Mouse (Mus musculus) right cerebral cortex, postnatal 25 days (tissue): Measurements from ENCODE around the gene Aig1.

Source experiments
- DNase-seq: peaks from one replicate; pipeline ENCODE4 v3.0.0; 2022

Aig1 gene

DNA sequence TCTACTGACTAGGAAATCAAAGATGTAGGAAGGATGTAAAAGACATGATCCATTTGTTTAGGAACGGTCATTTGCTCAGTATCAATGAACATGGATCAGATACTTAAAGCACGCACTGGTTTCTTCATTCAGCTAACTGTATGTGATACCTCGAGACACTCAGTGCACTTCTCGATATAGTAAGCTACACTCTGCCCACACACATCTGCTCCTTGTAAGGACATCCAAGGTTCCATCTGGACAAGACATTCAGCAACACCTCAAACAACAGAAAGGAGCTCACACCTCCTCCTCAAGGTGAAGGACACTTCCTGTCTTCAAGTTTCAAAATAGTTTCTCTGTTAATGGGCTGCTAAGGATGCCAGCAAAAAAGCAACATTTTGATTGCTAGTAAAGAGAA is 23.9 kb downstream of the Aig1 start:
- peak; percentile 35 for DNase-seq

DNA sequence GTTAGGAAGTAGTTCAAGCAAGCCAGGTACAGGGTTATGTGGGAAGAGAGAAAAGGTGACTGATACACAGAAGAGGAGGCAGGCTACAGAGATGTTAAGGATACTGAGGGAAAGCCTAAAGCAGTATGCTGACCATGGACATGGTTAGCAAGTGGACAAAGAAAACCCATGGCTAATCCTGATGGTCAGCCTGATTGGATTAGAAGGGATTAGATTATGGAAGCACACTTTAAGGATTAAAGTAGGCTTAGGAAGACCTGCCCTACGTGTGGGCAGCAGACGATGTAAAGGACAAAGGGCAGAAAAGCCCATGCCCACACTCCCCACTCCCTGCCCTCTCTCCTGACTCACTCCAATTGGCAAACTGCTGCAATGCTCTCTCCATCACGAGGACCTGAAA is 25.0 kb downstream of the Aig1 start:
- no peak for DNase-seq

DNA sequence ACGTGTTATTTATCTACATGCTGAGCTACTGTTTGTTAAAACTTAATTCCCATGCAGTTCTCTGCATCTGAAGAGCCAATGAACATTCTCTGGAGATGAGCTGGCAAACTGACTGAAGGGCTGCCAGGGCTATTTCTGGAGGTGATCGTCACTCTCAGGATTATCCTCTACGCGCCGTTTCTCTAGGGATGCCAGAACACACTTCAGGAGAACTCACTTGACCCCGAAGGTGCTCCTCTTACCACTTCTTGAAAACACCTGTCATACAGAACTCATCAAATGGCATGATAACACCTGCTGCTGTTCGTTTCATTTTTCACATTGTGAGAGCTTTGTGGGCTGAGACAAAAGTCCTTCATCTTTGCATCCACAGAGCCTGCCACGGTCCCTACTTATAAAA is 25.9 kb downstream of the Aig1 start:
- peak; percentile 43 for DNase-seq

DNA sequence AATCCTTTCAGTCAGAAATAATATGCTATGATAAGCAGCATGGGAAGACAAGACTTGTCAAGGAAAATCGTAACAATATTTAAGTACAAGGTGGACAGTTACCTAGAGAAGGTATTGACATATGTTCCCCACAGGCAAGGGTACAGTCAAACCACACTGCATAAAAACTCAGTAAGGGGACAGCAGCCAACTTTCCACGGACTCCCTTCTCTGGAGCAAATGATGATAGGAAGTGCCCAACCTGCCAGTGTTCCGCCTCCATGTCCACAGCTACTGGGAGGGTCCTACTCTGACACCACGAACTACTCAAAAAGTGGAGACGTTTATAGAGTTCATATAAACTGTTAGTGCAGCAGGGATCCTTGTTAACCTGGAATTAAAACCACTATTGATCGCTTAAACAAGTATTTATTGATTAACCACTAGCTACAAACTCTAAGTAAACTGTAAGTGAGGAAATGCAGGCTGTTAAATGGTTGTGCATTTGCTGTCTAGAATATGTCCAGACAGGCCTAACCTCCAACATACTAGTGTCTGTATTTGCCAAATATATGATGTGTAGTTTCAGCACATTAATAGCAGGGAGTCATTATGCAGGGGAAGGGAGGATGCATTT is 30.2 kb downstream of the Aig1 start:
- DNase-seq, result no peak

DNA sequence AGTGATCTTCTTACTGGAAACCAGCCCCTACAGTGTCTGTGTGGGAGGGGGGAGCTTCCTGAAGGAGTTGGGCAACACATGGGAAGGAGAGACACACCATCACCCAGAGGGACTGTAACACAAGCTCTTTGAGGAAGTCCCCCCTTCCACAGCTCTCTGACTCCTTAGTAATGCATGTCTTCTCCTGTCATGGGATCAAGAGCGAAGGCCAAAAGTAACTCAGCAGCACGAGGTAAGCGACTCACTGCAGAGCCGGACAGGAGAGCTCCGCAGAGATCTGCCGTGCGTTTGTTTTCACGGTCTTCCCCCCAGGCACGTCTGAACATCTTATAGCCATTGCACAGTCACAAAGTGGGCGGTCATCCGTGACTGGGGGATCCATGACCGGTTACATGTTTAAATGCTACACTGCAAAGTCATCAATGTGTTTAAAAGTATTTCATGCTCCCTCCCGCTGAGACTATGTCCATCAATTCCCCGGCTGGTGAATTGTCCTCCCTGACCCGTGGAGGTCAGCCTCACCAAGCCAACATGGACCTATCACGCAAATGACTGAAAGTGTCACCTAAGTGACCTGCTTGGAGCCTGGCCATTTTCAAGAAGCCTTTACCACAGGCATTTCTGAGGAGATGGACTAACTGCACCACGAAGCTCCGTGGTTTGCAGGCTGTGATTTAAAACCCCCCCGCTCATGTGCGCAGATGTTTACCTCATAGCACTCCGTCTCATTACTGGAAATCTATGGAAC is 30.9 kb downstream of the Aig1 start:
- DNase-seq, result no peak

DNA sequence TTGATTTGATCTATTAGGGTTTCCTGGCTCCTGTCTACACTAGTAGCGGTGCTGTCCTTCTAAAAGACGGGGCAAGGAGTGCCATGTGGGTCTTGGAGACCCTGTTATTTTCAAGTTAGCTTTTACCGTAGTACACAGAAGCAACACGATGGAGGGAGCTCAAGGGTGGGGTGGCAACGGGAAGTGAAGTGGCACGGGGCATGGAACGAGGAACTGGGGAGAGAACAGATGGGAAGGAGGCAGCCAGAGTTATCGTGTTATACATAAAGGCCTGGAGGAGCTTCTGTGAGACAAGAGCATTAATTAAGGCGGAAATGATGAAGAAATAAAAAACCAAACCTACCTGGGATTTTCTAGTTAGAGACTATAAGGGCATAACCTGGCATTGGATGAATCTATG is 31.8 kb downstream of the Aig1 start:
- DNase-seq, result no peak

DNA sequence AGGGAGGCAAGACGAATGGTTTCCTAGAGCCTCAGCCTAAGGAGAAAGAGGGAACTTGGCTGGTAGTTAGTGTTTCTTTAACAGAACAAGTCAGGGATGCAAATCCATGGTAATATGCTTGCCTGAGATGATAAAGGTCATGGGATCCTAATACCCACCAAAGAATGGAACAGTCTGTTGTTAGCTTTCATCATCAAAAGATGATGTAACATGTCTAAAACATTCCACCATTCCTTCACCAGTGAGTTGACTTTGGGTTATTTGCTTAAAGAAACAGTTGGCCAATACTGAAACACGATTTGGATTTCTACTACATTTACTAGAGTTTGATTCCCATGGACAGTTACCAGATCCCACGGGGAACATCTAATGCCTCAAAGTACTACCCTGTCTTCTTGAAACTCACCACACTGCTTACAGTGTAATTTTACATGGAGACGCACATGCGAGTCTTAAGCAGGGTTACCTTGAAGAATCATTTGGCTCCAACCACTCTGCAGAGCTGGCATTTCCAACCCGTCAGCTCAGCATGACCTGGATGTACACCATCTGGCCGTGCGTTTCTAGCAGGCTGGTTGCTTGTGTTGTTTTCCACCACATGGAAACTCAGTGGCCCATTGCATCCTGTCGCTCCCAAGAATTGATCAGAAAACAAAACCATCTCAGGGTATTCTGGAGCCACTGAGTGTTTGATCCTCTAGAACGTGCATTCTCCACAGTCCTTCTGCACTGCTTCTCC is 32.9 kb downstream of the Aig1 start:
- no peak for DNase-seq

DNA sequence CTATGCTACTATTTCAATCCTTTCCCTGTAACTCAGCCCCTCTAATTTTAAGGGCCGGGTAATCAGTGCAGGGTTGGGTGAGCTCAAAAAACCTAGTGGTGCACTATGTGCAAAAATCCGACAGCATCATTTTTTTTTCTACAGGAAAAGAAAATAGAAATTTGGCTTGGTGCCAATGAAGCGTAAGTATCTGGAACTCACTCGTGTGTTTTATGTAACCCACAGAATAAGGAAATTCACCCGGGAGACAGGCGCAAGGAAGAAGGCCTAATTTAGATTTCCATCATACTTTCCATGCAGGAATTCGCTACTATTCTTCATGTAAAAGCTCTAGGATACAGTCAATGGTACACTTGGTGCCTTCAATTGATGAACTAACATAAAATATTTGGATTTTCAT is 34.7 kb downstream of the Aig1 start:
- DNase-seq, result no peak

DNA sequence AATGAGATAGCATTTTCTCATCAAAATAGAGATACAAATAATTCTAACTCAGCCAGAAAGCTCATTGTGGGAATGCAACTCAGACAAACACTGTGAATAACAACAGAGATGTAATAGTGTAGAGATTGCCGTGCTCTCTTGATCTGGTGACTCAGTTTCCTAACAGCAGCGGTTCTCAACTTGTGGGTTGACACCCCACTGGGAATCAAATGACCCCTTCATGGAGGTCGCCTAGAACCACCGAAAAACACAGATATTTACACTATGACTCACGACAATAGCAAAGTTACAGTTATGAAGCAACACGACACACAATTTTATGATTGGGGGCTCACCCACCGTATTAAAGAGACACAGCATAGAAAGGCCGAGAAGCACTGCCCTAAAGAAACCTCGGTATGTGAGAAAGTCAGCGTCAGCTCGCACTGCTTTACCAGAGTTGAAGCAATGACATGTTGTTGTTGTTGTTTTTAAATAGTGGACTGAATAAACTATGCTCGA is 35.7 kb downstream of the Aig1 start:
- DNase-seq, result no peak

DNA sequence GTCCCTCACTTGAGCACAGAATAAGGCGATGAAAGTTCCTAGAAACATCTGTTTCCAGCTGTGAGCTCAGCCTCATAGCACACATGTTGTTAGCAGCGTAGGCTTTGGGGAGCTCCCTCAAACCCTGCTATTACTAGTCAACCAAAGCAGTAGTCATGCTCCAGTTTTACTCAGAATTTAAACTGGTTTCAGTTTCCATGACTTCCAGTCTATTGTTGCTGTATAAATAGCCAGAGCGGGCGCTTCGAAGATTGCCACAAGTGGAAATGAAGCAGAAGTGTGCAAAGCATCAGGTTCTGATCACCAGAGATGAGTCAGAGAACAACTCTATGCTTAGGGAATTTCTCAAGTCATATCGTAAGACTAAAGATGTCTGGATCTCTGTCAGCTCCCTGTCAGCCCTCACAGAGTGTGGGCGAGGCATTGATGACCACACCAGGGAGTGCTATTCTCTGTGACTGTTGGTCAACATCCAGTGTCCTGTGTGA is 36.2 kb downstream of the Aig1 start:
- DNase-seq, result no peak

DNA sequence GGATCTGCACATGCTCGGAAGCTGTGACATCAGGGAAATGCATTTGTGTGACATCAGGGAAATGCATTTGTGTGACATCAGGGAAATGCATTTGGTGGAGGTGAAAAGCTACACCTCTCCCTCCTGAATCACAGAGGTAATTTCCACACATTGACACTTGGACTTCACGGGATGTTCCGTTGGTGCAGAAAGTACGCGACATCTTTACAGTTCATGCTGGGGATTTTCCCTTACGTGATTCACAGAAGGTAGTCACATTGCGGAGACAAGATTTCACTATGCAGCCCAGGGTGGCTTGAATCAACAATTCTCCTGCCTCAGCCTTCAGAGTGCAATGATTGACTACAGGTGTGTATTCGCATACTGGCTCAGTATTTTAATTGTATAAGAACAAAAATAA is 41.6 kb downstream of the Aig1 start:
- no peak for DNase-seq

DNA sequence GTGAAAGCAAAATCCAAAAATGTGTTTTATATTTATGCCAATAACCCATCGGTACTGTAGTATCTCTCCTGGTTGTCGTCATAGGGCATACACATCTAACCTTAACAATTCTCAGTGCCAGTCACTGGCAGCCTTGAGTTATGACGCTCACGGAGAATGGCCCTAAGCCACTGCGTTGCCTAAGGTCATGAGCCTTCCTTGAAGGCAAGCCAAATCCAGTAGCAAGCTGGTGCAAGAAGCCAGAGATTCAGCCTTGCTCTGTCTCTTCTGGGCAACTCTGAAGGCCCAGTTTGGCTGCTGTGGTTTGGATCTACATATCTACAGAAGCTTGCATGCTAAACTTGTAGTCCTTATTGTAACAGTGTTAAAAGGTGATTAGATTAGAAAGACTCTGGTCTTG is 55.2 kb downstream of the Aig1 start:
- DNase-seq, result no peak

DNA sequence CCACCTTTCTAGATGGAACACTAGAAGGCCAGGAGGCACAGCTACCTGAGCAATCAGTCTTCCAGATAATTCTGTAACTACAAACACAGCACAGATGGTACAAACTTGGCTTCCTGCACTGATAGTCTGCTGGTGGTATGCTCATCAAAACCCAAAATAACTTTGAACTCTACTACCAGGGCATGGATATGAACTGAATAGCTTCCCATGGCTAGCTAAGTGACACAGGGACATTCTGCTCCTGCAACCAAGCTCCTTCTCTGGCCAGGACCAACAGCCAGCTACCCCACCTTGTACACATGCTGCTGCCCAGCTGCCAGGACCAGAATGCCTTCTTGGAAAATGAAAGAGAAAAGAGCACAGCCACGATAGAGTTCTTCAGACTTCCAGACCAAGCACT is 60.5 kb downstream of the Aig1 start:
- no peak for DNase-seq

DNA sequence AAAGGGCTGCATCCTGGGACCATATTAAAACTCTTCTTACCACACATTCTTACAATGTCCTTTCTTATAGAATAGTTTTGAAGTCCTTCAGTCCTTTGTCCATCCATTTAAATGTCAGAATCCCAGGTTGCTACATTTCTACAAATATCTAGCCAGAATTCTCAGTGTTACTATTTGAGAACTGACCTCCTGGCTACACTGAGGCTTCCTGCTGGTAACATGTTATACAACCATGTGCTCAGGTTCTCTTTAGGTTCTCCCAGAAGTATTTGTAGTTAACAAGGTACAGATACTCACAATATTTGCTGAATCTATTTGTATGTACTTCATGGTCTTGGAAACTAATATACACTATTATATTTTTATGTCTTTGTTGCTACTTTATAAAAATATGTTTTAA is 62.0 kb downstream of the Aig1 start:
- no peak for DNase-seq

DNA sequence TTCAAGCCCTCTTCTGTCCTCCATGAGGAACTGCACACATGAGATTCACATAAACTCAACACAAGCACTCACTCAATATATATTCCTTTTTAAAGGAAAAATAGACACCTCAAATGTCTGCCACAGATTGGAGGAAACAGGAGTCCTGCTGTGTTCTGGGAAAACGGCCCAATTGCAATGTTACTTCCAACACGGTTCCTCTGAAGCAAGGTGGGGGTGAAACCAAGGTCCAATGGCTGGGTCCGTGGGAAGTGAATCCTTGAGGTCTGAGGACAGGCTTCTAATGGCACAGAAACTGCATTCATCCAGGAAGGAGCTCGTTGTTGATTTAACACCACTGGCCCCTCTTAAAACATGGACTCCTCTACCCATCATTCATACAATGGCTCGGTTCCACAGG is 67.5 kb downstream of the Aig1 start:
- no peak for DNase-seq

DNA sequence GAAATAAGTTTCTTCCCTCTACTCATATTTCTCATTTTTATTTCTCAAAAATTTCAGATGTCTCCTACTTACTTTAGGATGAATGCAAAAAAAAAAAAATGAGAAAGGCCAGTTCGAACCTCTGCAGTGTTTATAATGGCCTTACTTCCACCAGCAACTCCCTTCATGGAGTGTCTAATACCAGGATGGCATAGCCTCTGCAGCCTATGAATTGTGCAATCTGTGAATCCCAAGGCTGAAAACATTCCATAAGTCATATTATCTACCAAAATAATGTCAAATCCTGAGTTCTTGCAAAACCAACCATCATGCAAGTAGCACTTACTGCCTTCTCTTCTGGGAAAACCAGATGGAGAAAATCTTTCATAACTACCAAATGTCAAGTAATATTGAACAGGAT is 75.3 kb downstream of the Aig1 start:
- DNase-seq, result no peak

DNA sequence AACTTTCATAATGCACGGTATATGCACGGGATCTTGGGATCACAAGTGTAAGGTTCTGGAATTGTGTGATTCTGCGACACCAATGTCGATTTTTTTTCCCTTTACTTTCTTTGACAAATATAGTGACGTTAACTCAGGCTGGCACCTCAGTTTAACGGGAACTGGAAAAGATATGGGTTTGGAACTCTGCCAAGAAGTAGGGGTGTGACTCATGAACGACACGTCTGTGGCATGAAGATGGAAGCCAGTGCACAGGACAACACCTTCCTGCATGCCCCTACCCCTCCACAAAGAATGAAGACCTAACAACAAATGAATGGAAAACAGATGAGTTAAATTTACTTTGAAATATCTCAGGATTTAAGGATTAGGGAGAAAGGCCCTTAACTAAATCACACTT is 76.0 kb downstream of the Aig1 start:
- DNase-seq, result no peak

DNA sequence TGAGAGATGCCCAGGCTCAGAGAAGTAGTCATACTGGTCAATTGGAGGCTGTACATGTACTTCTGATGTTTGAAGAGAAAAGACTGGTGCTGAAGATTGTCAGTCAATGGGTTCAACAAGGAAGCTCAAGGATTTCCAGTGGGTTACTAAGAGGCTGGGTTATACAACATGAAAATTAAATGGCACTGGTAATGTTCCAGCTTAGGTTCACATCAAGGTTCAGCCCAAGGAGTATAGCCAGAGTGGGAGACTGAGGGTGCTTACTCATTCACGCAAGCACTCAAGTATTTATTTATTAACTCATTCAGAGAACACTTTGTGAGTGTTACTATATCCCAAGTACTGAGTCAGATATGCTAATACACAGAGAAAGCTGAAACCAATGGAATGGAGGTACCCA is 79.2 kb downstream of the Aig1 start:
- DNase-seq, result no peak

DNA sequence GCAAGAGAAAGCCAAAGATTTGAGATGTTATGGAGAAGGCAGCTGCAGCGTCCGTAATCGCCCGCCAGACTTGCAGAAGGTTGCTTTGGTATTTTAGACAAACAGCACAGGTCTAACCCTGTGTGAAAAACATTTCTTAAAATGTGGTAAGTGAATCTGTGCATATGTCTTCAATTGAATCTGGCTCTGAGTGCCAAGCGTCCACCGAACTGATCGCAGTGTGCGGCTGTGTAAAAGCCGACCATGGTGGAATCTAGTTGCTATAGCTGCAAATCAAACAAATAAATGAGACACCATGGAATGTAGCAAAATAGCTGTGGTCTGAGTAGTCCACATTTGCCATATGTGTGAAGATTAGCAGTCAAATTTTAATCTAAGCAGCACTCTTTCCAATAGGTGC is 80.7 kb downstream of the Aig1 start:
- no peak for DNase-seq

DNA sequence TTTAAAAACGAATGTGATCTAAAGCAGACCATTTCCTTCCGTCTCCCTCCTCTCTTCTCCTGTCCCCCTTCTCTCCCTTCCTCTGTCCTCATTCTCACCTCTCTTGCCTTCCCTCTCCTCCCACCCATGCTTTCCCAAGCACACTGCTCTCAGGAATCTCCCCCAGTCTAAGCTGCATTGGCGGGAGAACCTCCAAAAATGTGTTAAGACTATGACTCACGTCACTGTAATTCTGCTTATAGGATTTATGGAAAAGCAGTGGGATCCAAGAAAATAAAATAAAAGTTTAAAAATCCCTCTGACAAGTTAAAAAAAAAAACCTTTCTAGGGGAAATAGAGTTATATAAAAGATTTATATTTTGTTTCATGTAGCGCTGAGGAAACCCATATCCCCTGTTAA is 86.0 kb downstream of the Aig1 start:
- DNase-seq, result peak; percentile 46

DNA sequence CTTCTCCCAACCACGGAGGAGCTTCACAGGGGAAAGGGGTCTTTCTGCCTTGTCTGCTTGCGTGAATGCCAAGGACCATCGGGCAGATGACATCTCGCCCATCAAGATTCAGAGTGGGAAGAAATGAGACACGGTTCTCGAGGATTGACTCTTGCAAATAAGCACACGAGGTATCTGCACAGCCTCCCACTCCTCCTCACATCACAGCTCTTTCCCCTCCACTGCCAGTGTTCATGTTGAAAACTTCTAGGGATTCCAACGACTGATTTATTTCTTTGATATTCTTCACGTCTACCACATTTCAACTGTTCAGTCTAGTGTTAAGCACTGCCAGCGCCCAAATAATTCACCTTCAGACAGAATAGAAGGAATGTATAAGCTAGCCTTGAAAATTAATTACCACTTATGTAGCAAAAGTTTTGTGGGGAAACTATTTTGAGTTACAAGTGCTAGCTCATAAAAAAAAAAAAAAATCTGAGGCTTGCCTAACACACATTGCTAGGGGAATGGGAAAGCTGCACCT is 86.5 kb downstream of the Aig1 start:
- no peak for DNase-seq

DNA sequence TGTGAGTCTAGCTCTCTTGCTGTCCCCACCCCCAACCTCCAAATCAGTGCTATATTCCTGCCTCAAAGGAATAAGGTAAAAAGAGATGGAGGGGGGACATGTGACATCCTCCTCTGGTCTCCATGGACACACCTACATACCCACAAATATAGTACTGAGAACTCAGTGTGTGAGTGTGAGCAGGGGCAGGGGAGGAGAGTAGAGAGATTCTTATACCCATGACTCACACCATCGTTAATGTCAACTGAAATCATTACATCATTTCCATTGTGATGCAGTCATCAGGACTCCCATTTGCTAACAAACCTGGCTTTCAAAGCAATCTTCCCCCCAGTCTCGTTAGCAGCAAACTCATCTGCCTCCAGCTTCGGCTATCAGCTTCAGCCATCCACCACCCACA is 92.8 kb downstream of the Aig1 start:
- DNase-seq, result no peak

DNA sequence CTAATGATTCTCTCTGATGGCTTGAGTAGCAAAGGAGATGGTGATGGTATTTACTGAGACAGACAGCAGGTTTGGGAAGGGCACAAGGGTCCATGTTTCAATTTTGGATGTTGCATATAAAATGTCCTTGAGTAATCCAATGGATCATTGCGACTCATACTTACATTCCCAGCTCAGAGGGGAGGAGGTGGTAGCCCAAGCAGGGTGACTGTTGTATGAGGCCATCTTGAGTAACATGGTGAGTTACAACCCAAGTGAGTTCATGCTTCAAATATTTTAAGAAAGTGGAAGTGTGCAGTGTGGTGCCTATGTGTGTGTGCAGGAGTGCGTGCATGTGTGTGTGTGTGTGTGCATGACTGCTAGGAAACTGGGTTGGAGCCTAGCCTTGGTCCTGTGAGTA is 93.4 kb downstream of the Aig1 start:
- DNase-seq, result no peak

DNA sequence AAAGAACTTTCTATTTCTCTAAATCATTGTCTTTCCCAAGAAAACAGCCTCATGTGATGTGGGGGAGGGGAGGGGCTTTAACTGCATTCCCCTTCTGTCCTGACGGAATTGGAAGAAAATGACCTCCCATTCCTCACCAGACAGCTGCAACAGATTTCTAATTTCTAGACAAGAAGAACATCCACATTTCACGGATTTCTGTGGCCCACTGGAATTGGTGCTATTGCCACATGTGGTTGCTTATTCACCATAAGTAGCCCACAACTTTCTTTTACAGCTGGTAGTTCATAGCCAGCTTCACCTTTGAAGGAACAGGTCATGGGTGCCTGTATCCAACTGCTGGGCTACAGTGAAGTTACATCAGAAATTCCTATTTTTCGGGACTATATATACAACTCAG is 93.9 kb downstream of the Aig1 start:
- DNase-seq, result no peak
